Mouse (Mus musculus) intestine, embryonic 14.5 days (tissue): Measurements from ENCODE around the gene Eefsec. TPM values are rescaled to one million over a fixed set of nuclear protein-coding genes. Genes with fewer than 3 reads are reported as not detected.

Experiments used
- ATAC-seq: fragments of 200-750 bp; cut with Nextera tagmentation; replicated peaks from 2 replicates; pipeline ENCODE4 v1.8.0; 2017; ENCODE audit warnings: low read depth, moderate number of reproducible peaks, moderate TSS enrichment, moderate library complexity; ENCODE audit not compliant: low FRiP score, low TSS enrichment
- DNase-seq: peaks from one replicate; pipeline ENCODE4 v3.0.0-alpha.2; 2018; ENCODE audit warnings: low spot score
- H3K27ac ChIP-seq: fragments of 300-500 bp; sonication (generic); 2 replicates; pipeline ENCODE4 v1.5.1; 2014; ENCODE audit warnings: low read depth, mild to moderate bottlenecking, control low read depth
- H3K27me3 ChIP-seq: fragments of 300-500 bp; sonication (generic); replicated peaks from 2 replicates; pipeline ENCODE4 v1.6.1; 2014; ENCODE audit warnings: low read length, control low read depth; ENCODE audit not compliant: control insufficient read depth, insufficient read depth
- H3K36me3 ChIP-seq: fragments of 300-500 bp; sonication (generic); 2 replicates; pipeline ENCODE4 v1.6.1; 2014; ENCODE audit warnings: low read length, control low read depth; ENCODE audit not compliant: control insufficient read depth, insufficient read depth
- H3K4me1 ChIP-seq: fragments of 300-500 bp; sonication (generic); replicated peaks from 2 replicates; pipeline ENCODE4 v1.6.1; 2014; ENCODE audit warnings: low read length, control low read depth, mixed read lengths; ENCODE audit not compliant: control insufficient read depth, insufficient read depth
- H3K4me2 ChIP-seq: fragments of 300-500 bp; sonication (generic); 2 replicates; pipeline ENCODE4 v1.6.1; 2014; ENCODE audit warnings: low read length
- H3K4me3 ChIP-seq: fragments of 300-500 bp; sonication (generic); 2 replicates; pipeline ENCODE4 v1.5.1; 2014; ENCODE audit warnings: low read depth, low read length, control low read depth, mixed read lengths
- H3K9ac ChIP-seq: fragments of 300-500 bp; sonication (generic); 2 replicates; pipeline ENCODE4 v1.6.1; 2014; ENCODE audit warnings: mild to moderate bottlenecking, low read length
- H3K9me3 ChIP-seq: fragments of 300-500 bp; sonication (generic); 2 replicates; pipeline ENCODE4 v1.6.1; 2016; ENCODE audit warnings: low read length, control low read depth; ENCODE audit not compliant: control insufficient read depth
- WGBS: fragments of 180-500 bp; shearing (Covaris S2); extraction: QIAGEN DNeasy Blood & Tissue Kit; methylation state at CpG from one replicate; pipeline ENCODE4 v1.1.7; 2014; 5-methylcytosine and 5-hydroxymethylcytosine counted together
- polyA plus RNA-seq: library from polyadenylated mRNA; unstranded; fragments of >200 nt; fragmentation: Nextera tagmentation; extraction: Ambion mirVana; gene quantifications from 2 replicates; pipeline ENCODE4 v1.2.1, GENCODE M21; 2014

Gene Eefsec
- 45.1 and 53.4 TPM in 2 replicates for polyA plus RNA-seq

DNA sequence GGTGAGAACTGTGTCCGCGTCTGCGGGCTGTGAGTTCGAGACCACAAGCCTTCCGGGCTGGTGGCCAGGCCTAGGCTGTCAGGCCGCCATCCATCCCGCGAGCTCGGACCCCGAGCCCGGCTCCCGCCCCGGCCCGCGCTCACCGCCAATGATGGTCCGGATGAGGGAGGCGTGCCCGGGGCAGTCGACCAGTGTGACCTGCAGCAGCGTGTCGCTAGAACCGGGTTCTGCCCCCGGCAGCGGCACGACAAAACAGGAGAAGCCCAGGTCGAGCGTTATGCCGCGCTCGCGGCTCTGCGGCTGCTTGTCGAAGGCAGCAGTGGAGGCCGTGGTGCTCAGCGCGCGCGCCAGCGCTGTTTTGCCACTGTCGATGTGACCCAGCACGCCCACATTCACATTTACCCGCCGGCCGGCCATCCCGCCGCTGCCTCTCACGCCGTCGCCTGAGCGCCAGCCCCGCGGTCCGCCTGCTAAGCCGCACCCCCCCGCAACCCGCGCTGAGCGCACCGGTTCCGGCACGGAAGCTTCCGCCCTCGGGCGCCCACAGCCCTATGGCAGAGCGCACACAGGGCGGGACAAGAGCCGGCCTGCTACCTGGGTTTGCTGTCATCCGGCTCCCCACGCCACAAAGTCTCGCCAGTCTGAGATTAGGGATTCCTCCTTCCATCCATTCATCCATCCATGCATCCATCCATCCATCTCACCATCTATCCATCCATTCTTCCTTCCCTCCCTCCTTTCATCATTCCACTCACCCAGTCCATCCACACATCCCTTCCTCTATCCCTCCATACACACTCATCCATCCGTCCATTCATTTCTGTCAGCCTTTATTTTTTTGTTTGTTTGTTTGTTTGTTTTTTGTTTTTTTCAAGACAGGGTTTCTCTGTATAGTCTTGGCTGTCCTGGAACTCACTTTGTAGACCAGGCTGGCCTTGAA lies at the start of gene Eefsec:
TSS of gene Eefsec (minus strand) at position 477 of the 940 bp plus-strand sequence.
- H3K36me3 ChIP-seq = no peaks in the 10 kb centered on the region
- H3K27ac ChIP-seq = peak within 1 kb of the TSS; percentile 48
- H3K27me3 ChIP-seq = no peaks in the 10 kb centered on the region
- H3K9ac ChIP-seq = peak within 1 kb of the TSS; percentile 83
- peaks cover 16% of the 10 kb centered on the region; the same call in 1 of the 2 replicates for H3K4me1 ChIP-seq
- DNase-seq = peak; percentile 88
- under 1% methylated on average over 71 of the region's 72 CpGs for WGBS
- peak within 1 kb of the TSS; percentile 88 for H3K4me3 ChIP-seq
- peak within 1 kb of the TSS; percentile 62 for H3K4me2 ChIP-seq
- H3K9me3 ChIP-seq = no peaks in the 10 kb centered on the region
- ATAC-seq = peak; percentile 94

DNA sequence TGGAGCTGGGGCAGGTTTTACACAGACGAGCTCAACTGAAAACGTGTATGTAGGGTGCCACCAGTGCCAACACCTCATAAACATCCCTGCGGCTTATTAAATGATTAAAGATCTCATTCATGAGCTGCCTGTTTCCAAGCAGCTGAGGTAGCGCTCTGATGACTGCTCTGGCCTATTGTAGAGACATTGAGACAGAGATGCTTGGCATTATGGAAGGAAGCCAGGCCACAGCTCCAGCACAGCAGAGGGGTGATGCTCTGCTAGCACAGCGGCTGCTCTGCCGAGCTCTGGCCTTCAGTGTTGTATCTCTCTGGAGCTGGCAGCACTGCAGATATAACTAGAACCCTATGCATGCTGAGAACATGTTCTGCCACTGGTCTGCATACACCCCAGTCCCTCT lies 47.4 kb upstream of the Eefsec start:
- 88% methylated on average over 6 of the region's 6 CpGs for WGBS
- Histone ChIP-seq H3K4me3 (no peak overlapping the region), H3K27ac (no peak overlapping the region), H3K4me2 (no peak overlapping the region), H3K4me1 (no peaks in the 10 kb centered on the region), H3K36me3 (peaks cover 60% of the 10 kb centered on the region), H3K27me3 (no peaks in the 10 kb centered on the region), H3K9me3 (no peaks in the 10 kb centered on the region), H3K9ac (no peak overlapping the region)
- DNase-seq (no peak), ATAC-seq (no peak)

GRCm38 (mm10) chr6:88490629-88491354 lies 44.5 kb upstream of the Eefsec start:
- WGBS = 91% methylated on average over 12 of the region's 12 CpGs
- no peaks in the 10 kb centered on the region for H3K4me1 ChIP-seq
- H3K27me3 ChIP-seq = no peaks in the 10 kb centered on the region
- H3K9ac ChIP-seq = no peak overlapping the region
- ATAC-seq (no peak), DNase-seq (no peak)
- no peaks in the 10 kb centered on the region for H3K9me3 ChIP-seq
- peaks cover 52% of the 10 kb centered on the region for H3K36me3 ChIP-seq
- no peak overlapping the region for H3K4me3 ChIP-seq
- H3K27ac ChIP-seq = no peak overlapping the region
- no peak overlapping the region for H3K4me2 ChIP-seq

GRCm38 (mm10) chr6:88489834-88490233 lies 43.5 kb upstream of the Eefsec start:
- ATAC-seq (no peak), DNase-seq (no peak)
- WGBS = 80% methylated on average over 6 of the region's 6 CpGs
- H3K27ac ChIP-seq = no peak overlapping the region
- no peak overlapping the region for H3K4me3 ChIP-seq
- peaks cover 61% of the 10 kb centered on the region for H3K36me3 ChIP-seq
- H3K9me3 ChIP-seq = no peaks in the 10 kb centered on the region
- H3K9ac ChIP-seq = no peak overlapping the region
- no peak overlapping the region for H3K4me2 ChIP-seq
- no peaks in the 10 kb centered on the region for H3K27me3 ChIP-seq
- no peaks in the 10 kb centered on the region for H3K4me1 ChIP-seq

DNA sequence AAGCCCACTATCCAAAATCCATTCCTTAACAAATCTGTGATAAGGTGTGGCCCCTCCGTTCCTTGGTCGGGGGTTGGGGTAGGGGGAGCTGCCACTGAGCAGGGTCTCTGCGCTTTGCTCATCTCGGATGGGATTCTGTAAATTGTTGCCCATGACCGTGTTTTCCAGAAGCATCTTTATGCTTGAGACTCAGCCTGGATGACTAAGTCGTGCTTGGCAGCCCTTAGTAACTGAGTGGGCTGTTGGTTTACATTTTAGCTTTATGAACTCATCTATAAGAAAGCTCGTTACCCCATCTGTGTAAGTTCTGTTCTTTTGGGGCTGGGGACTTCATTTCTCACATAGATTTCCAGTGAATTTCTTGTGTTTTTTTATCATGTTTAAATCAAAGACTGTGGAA lies 42.7 kb upstream of the Eefsec start:
- peaks cover 69% of the 10 kb centered on the region for H3K36me3 ChIP-seq
- no peaks in the 10 kb centered on the region for H3K9me3 ChIP-seq
- H3K27ac ChIP-seq = no peak overlapping the region
- DNase-seq = no peak
- no peak overlapping the region for H3K4me3 ChIP-seq
- no peak overlapping the region for H3K4me2 ChIP-seq
- H3K9ac ChIP-seq = no peak overlapping the region
- no peaks in the 10 kb centered on the region for H3K27me3 ChIP-seq
- ATAC-seq = no peak
- H3K4me1 ChIP-seq = no peaks in the 10 kb centered on the region
- 87% methylated on average over 7 of the region's 7 CpGs for WGBS

DNA sequence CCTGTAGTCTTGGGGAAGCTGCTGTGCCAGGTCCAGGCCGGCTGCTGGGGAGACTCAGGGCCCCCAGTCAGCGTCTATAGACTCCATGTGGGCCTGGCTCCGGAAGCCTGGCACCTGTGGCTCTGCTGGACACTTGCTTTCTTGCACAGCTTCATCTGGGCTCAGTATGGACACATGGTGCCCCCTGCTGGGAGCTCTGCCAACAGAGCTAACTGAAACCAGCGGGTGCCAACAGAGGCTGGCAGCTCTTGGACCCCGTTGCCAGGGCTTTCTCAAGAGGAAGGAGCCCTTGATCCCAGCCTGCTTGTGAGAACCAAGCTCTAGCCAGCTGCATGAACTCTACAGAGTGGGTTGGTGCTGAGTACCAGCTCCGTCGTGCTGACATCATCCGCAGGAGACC lies 40.6 kb upstream of the Eefsec start:
- H3K36me3 ChIP-seq = peaks cover 75% of the 10 kb centered on the region
- 0 out of 2 replicates have a peak, but pooled peaks have one; percentile 32 for ATAC-seq
- WGBS = 84% methylated on average over 8 of the region's 8 CpGs

DNA sequence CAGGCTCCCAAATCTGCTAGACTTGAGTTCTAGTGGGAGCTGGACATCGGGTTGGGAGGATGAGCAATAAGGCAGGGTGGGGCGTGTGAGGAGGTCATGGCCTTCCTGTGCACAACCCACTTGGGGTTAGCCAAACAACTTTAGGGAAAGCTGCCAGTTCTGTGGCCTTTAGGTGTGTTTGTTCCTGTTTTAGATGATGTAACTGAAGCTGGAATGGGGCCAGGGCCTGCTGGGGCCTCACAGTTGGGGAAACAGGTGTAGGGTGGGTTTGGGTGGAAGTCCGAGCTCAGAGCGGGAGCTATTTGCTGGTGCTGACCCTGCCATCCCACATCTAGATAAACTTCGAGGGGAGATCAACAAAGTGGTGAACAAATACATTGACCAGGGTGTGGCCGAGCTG lies 39.0 kb upstream of the Eefsec start:
- H3K4me3 ChIP-seq = no peak overlapping the region
- WGBS = 83% methylated on average over 6 of the region's 6 CpGs
- no peak overlapping the region for H3K4me2 ChIP-seq
- peaks cover 77% of the 10 kb centered on the region for H3K36me3 ChIP-seq
- no peaks in the 10 kb centered on the region for H3K27me3 ChIP-seq
- no peak for DNase-seq
- H3K4me1 ChIP-seq = no peaks in the 10 kb centered on the region
- H3K27ac ChIP-seq = no peak overlapping the region
- ATAC-seq = no peak
- H3K9ac ChIP-seq = no peak overlapping the region
- no peaks in the 10 kb centered on the region for H3K9me3 ChIP-seq

More for the DNA sequence above, 40.6 kb upstream of the Eefsec start:
- no peak overlapping the region for H3K27ac ChIP-seq
- H3K4me1 ChIP-seq = no peaks in the 10 kb centered on the region
- no peak overlapping the region for H3K4me2 ChIP-seq
- no peaks in the 10 kb centered on the region for H3K9me3 ChIP-seq
- H3K4me3 ChIP-seq = no peak overlapping the region
- no peak overlapping the region for H3K9ac ChIP-seq
- H3K27me3 ChIP-seq = no peaks in the 10 kb centered on the region
- peak; percentile 67 for DNase-seq

GRCm38 (mm10) chr6:88483913-88484312 lies 37.6 kb upstream of the Eefsec start:
- ATAC-seq (no peak), DNase-seq (no peak)
- H3K9ac ChIP-seq = no peak overlapping the region
- H3K27ac ChIP-seq = no peak overlapping the region
- H3K36me3 ChIP-seq = peaks cover 83% of the 10 kb centered on the region
- H3K27me3 ChIP-seq = no peaks in the 10 kb centered on the region
- no peaks in the 10 kb centered on the region for H3K9me3 ChIP-seq
- H3K4me2 ChIP-seq = no peak overlapping the region
- no peak overlapping the region for H3K4me3 ChIP-seq
- no peaks in the 10 kb centered on the region for H3K4me1 ChIP-seq
